Mouse (Mus musculus) cerebellum, adult 9-11 months (tissue): ENCODE measurements at regions not wholly inside any gene's neighbourhood (a gene's known extent, or its start where the extent isn't known, plus 50 kb on each side); places are given as distances from the start of the nearest gene placed in this dataset.
"Not testable (repeated sequence)": the region's sequence is repeated elsewhere in the genome, so short reads cannot be mapped to it uniquely, and the experiment has no call there.

Experiments
- DNase-seq: peaks from one replicate; pipeline ENCODE4 v3.0.0; 2022

DNA sequence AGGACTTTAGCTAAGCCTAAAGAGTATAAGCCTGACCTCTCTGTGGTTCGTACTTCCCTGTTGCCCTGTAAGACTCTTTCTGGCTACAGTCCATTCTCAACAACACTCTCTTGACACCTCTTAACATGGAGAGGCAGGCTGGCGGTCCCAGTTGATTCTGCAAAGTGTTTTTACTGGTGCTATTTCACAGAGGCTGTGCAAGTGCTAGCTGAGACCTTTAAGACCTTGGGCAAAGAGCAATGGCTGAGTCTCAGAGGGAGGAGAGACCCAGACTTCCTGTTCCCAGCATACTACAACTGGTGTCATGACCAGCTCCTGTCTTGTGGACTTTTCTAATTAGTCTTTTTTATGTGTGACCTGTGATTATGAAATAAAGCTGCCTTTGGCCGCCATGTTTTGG lies 159.6 kb downstream of the Lyplal1 start:
- DNase-seq: no peak

DNA sequence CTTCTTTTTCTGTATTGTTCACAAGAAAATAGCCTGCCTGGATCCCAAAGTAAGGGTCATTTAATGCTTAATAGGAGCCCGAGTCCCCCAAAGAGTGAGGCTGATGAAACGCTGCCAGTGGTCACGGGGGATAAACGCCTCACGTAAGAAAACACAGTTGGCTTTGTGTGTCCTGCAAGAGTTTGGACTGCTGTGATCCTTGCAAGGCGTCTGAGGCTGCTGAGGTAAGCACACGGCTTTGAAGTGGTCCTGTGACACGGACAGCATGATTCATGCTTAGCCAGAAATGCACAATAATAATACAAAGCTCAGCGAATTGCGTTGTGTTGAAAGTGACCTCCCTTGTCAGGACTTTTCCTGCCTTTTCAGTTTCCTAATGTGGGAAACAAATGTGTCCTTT lies 158.8 kb downstream of the Lyplal1 start:
- DNase-seq: no peak

DNA sequence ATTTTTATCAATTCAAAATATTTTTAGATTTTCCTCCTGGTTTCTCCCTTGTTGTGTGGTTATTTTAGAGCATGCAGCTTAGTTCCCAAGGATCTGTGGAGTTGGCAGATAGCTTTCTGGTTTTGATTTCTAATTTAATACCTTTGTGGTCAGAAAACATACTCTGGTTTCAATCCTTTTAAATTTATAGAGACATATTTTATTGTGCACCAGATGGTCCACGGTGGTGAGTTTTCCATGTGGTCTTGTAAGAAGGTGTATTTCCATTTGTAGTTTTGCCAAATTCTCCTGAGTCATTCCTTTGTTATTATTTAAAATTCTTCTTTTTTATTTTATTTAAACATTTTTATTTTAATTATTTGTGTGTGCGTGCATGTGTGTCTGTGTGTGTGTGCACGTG lies 154.5 kb downstream of the Lyplal1 start:
- DNase-seq: no peak

DNA sequence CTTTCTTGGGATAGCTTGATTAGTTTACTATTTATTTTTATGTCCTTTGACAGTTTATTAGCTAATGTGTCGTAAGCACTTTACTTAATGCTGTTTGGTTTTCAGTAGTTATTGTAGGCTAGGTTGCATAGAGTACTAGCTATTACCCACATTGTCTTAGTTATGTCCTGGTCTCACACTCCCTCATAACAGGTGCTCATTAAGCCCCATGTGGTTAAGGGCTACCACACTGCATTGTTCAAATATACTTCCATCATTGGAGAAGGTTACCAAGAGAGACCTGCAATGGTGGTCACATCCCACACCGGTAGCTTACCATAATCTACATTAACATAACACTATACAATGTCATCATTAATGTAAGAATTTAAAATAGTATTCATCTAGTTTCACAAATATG lies 153.3 kb downstream of the Lyplal1 start:
- no peak for DNase-seq

- DNase-seq: no peak
These were observed 152.7 kb downstream of the Lyplal1 start for GRCm38 (mm10) chr1:185964426-185964825.

DNA sequence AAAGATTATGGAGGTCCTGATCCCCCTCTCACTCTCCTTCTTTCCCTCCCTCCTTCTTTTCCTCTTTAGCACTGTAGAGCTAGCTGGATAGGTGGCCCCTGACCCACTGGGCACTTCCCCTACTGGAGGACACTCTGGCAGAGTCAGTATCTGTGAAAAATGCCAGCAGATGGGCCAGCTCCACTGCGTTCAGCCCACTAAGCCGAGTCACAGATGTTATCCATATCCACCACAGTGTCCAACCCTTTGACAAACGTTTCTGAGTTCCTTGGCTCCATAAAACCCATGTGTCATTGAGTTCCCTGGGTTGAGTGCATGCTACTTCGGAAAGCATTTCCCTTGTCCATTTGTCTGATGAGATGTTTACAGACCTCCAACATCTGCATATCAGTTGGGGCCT lies 149.9 kb downstream of the Lyplal1 start:
- DNase-seq: no peak

- DNase-seq: no peak
These were observed 149.3 kb downstream of the Lyplal1 start for GRCm38 (mm10) chr1:185967816-185968215.

GRCm38 (mm10) chr1:185968642-185969041 lies 148.5 kb downstream of the Lyplal1 start:
- no peak for DNase-seq

- no peak for DNase-seq
These were observed 147.9 kb downstream of the Lyplal1 start for GRCm38 (mm10) chr1:185969231-185969630.

- no peak for DNase-seq
These were observed 140.0 kb downstream of the Lyplal1 start for GRCm38 (mm10) chr1:185977075-185977474.

DNA sequence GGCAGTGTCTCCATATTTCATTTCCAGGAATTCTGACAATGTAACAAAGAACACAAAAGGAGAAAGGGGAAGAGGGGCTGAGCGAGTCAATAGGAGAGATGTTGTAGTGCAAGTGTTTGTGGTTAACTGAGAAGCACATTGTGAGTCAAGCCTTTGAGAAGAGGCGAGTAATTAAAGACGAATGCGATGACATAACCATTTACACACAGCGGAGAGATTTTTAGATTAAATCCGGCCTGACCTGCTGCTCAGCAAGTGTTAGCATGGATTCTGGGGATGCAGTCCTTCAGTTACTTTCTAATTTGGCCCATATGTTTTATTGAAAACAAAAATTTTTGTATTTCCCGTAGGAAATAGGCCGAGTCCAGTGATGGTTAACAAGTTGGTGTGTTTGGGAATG lies 127.7 kb downstream of the Lyplal1 start:
- no peak for DNase-seq

- DNase-seq: not testable (repeated sequence)
These were observed 117.0 kb downstream of the Lyplal1 start for GRCm38 (mm10) chr1:186000066-186000465.

GRCm38 (mm10) chr1:186013413-186013812 lies 103.7 kb downstream of the Lyplal1 start:
- DNase-seq: no peak

- DNase-seq: no peak
These were observed 102.9 kb downstream of the Lyplal1 start for GRCm38 (mm10) chr1:186014166-186014565.

DNA sequence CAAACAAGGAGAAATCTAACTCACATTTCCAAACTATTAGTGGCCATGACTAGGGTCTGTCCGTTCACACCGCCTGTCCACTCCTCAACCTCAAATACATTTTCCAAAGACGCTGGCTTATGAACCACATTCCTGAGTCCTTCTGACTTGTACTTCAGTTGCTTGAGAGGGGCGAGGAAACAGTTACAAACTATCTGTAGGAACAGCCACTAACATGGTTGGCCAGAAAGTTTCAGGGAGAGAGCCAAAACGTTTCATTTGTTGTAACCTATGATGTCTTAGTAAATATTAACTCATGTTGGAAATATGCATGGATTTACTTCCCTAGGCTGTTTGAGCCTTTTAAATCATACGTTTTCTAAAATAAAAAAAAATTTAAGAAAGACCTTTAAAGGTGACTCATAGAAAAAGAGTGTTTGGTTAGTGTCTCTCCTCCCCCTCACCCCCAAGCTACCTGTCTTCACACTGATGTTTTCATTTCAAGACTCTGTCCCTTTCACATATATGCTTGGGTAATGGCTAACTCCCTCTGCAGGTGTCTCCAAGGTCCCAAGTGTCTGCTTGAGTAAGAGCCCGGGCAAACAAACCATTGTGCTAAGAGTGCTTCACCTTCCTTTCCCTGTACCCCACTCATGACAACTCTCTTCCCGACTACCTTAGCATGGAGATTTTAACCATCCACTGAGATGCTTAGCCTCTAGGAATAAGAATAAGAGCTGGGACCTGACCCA lies 101.1 kb downstream of the Lyplal1 start:
- no peak for DNase-seq

- no peak for DNase-seq
These were observed 99.6 kb downstream of the Lyplal1 start for GRCm38 (mm10) chr1:186017547-186017946.

DNA sequence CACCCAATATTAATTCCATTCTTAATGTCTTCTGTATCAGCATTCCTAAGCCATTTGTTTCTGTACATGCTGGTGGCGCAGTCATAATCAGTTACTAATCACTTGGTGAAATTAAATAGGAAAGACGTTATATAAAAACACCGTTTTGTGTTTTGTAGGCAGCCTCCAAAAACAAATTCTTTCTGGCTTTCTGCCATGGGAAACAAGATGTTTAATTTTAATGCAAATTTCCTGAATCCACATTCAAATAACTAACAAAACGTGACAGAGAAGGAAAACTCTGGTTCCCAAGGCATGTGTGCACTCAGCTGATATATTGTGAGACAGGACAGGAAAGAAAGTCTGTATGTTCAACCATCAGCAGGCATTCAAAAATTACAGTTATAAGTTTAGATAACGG lies 97.6 kb downstream of the Lyplal1 start:
- no peak for DNase-seq

DNA sequence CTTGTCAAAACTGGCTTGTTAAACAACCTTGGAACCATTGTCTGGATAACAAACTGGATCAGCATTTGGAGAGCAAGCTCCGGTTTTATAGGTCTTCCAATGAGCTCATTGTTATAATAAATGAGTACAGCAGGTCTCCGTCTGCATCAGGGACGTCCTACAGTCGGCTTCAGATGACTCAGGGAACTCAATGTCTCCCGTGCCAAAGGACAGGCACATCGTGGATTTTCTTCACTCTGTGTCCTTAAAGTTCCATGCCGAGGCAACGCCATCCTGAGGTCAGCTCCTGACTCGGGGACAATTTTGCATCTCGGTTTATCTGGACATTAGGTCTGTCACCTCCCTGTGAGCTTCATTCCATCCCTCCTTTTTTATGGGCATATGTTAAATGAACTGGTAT lies 85.2 kb downstream of the Lyplal1 start:
- DNase-seq: no peak

GRCm38 (mm10) chr1:186034443-186034842 lies 82.7 kb downstream of the Lyplal1 start:
- DNase-seq: no peak
